Mouse (Mus musculus): ENCODE results near the gene Tes.
"Not testable (repeated sequence)": the region's sequence is repeated elsewhere in the genome, so short reads cannot be mapped to it uniquely, and the experiment has no call there.

The Tes gene

DNA sequence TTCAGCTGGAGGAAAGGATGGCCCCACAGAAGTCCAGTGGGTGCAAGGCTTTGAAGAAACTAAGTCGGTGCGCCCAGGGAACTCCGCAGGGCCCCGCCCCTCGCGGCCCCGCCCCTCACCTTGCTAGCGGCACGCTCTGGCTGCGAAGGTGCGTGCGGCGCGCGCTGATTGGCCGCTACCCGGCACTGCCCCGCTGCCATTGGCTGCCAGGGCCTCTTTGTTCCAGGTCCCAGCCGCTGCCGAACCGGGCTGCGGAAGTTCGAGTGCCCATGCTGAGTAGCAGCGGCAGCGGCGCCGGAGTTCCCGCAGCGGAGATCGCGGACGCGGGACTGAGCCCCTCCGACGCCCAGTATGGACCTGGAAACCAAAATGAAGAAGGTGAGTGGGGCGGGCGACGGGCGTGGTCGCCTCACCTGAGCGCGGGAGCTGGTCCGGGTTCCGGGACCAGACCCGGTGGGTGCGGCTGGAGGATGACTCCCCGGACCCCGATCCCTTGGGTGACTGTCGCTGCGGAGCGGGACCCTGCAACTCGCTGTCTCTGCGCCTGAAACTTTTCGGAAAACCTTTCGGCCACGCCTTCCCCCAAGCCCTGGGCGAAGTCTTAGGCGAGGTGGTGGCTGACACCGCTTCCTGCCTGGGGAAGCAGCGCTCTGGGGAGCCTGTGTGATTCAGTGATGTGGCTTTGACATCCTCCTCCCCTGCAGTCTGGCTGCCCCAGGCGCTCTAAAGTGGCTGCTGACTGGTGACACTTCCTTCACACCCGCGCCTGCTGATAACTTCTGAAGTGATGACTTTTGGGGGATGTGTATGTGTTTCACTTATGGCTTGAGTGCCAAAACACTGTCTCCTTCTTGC lies at the start of gene Tes:
Gene Tes, plus strand, starts transcription at position 214 of the 855 bp plus-strand sequence.
- peak; percentile 22 for DNase-seq (ENCODE audit: low spot score)

- DNase-seq (ENCODE audit: low spot score), result no peak
Observed at GRCm38 (mm10) chr6:17025886-17026285, 39.1 kb upstream of the Tes start.

GRCm38 (mm10) chr6:17027572-17027971 lies 37.4 kb upstream of the Tes start:
- DNase-seq (ENCODE audit: low spot score), result peak; percentile 80

- DNase-seq (ENCODE audit: low spot score), result no peak
Observed at GRCm38 (mm10) chr6:17028809-17029208, 36.1 kb upstream of the Tes start.

DNA sequence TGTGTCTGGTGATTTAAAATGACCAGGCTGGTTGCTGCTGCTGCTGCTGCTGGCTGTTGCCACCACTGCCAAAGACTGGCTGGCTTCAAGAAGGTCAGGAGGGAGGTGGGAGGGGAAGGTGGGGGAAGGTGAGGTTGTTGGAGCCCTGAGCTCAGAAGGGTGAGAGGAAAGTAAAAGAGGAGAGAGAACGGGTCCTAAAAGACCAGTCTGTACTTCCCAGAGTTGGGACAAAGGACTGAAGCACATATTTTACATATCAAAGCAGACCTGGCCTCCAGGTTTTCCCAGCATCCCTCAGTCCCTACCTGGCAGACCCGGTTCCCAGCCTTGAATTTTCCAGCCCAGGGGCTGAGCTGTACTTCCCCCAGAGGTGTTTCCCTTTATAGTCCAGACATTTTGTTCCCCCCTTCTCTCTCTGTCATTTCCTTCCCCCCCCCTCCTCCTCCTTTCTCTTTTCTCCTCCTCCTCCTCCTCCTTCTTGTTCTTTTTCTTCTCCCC lies 32.7 kb upstream of the Tes start:
- DNase-seq (ENCODE audit: low spot score), result no peak

GRCm38 (mm10) chr6:17034095-17034494 lies 30.9 kb upstream of the Tes start:
- no peak for DNase-seq (ENCODE audit: low spot score)

DNA sequence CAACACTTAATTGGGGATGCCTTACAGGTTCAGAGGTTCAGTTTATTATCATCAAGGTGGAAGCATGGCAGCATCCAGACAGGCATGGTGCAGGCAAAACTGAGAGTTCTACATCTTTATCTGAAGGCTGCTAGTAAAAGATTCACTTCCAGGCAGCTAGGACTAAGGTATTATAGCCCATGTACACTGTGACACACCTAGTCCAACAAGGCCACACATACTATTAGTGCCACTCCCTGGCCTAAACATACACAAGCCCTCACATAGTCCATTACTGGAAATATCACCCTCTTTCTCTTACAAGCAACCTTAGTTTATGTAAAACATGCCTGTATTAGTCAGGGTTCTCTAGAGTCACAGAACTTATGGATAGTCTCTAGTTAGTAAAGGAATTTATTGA lies 29.7 kb upstream of the Tes start:
- no peak for DNase-seq (ENCODE audit: low spot score)

- DNase-seq (ENCODE audit: low spot score), result no peak
Observed at GRCm38 (mm10) chr6:17051432-17052025, 13.4 kb upstream of the Tes start.

GRCm38 (mm10) chr6:17053028-17053660 lies 11.8 kb upstream of the Tes start:
- no peak for DNase-seq (ENCODE audit: low spot score)

GRCm38 (mm10) chr6:17054781-17055180 lies 10.2 kb upstream of the Tes start:
- DNase-seq (ENCODE audit: low spot score), result no peak

- peak; percentile 52 for DNase-seq (ENCODE audit: low spot score)
Observed at GRCm38 (mm10) chr6:17055659-17056058, 9.3 kb upstream of the Tes start.

GRCm38 (mm10) chr6:17059501-17059900 lies 5.4 kb upstream of the Tes start:
- no peak for DNase-seq (ENCODE audit: low spot score)

- no peak for DNase-seq (ENCODE audit: low spot score)
Observed at GRCm38 (mm10) chr6:17060154-17060553, 4.8 kb upstream of the Tes start.

DNA sequence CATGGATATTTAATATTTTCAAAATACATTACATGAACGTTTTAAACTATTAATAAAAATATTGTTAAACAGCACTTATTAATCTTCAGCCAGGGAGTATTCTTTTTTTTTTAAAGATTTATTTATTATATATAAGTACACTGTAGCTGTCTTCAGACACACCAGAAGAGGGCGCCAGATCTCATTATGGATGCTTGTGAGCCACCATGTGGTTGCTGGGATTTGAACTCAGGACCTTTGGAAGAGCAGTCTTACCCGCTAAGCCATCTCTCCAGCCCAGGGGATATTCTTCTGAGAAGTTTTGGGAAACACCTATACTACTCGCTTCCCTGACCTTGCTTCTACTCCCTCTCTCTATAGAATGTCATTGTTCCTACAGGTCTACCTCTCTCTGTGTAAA lies 3.1 kb upstream of the Tes start:
- not testable (repeated sequence) for DNase-seq (ENCODE audit: low spot score)

DNA sequence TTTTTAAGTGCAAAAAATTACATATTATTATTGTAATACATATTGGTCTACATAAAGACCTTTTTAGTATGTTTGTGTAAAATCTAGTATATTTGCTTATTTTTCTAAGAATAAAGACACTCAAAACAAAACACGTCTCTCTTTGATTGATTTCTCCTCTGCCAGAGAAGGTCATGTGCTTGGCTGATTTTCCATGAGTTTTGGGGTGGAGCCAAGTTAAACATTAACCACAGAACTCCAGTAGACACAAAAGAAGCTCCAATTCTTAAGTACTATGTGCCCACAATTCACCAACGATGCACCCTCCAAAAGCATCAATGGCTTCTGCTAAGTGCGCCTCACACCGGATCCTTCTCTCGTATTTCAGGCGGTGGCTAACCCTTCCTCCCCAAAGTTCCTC lies 2.6 kb upstream of the Tes start:
- DNase-seq (ENCODE audit: low spot score), result peak; percentile 84

DNA sequence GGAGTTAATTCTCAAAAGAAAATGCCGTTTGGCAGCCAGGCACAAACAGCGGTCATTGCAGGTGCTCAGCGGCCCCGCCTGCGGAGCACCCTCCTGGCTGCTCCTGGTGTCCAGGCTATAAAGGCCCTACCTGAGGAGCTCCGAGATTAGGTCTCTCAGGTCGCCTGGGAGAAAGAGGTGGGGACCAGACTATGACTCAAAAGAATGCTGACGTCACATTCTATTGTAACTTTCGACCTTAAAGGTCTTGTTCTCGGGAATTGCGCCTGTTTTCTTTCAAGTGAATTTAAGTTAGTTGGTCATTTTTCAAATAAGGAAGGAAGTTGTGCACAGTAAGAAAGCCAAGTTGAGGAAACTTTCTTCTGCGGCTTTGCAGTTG lies 831 bp downstream of the Tes start:
- DNase-seq (ENCODE audit: low spot score), result no peak

DNA sequence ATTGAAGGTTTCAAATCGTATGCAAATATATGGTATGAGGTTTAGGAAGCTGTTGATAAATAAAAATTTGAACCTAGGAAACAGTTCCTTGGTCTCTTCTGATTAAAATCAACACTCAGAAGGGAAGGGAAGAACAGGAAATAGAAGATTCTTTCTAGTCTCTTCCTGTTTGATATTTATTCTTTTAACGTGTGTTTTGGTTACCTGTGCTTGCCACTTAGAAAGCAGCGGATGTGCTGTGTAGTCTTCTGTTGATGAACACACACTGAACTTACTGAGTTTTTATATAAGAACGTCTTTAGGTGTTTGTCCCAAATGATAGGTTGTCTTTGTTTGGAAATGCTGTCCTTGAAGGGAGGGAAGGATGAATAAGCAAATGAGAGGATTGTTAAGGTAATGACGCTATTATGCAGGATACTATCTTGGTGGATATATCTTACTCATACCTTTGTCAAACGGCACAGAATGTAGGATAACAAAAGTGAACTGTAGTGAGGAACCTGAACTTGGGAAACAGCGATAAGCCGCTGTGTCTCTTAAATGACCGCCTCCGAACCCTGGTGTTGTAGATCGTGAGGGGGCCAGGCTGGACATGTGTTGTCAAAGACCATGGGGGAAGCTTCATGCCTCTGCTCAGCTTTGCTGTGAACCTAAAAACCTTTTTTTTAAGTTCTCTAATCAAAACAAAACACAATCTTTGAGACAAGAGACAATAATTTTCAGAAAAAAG lies 1.4 kb downstream of the Tes start:
- DNase-seq (ENCODE audit: low spot score), result no peak

DNA sequence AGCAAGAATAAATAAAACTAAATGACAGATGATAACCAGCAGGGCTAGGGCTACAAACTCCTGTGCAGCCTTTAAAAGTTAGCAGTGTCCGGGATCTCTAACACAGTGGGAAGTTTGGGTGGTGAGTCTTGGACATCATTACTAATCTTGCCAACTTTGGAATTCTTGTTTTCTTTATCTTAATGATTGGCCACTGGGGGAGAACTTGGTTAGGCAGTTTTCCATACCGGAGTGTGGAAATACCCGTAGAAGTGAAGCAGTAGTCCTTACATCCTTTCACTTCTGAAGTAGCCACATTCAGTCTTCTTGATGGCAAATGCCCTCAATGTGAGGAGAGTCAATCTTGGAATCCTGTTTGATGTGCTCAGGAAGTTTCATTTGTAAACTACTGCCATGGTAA lies 7.0 kb downstream of the Tes start:
- DNase-seq (ENCODE audit: low spot score), result no peak

- DNase-seq (ENCODE audit: low spot score), result no peak
Observed at GRCm38 (mm10) chr6:17072338-17072737, 7.4 kb downstream of the Tes start.

- DNase-seq (ENCODE audit: low spot score), result no peak
Observed at GRCm38 (mm10) chr6:17072763-17073484, 8.0 kb downstream of the Tes start.

- no peak for DNase-seq (ENCODE audit: low spot score)
Observed at GRCm38 (mm10) chr6:17077270-17077669, 12.3 kb downstream of the Tes start.

GRCm38 (mm10) chr6:17077720-17078119 lies 12.8 kb downstream of the Tes start:
- no peak for DNase-seq (ENCODE audit: low spot score)
